Mouse (Mus musculus) embryo, embryonic 10.5 days (tissue): Measurements from ENCODE around the gene Pyroxd2.
"Not testable (repeated sequence)": the region's sequence is repeated elsewhere in the genome, so short reads cannot be mapped to it uniquely, and the experiment has no call there.

Source experiments
- DNase-seq: peaks from one replicate; pipeline ENCODE4 v3.0.0-alpha.2; 2015; ENCODE audit warnings: low spot score

The Pyroxd2 gene

GRCm38 (mm10) chr19:42689786-42690185 lies 62.8 kb downstream of the Pyroxd2 start:
- no peak for DNase-seq

- no peak for DNase-seq
Observed at GRCm38 (mm10) chr19:42689321-42689720, 63.3 kb downstream of the Pyroxd2 start.

GRCm38 (mm10) chr19:42682776-42683175 lies 69.8 kb downstream of the Pyroxd2 start:
- not testable (repeated sequence) for DNase-seq

GRCm38 (mm10) chr19:42678191-42678590 lies 74.4 kb downstream of the Pyroxd2 start:
- no peak for DNase-seq

GRCm38 (mm10) chr19:42677452-42677851 lies 75.1 kb downstream of the Pyroxd2 start:
- DNase-seq: no peak

- DNase-seq: no peak
Observed at GRCm38 (mm10) chr19:42676931-42677330, 75.6 kb downstream of the Pyroxd2 start.
